Mouse (Mus musculus): ENCODE data around the gene Fhit.

DNA sequence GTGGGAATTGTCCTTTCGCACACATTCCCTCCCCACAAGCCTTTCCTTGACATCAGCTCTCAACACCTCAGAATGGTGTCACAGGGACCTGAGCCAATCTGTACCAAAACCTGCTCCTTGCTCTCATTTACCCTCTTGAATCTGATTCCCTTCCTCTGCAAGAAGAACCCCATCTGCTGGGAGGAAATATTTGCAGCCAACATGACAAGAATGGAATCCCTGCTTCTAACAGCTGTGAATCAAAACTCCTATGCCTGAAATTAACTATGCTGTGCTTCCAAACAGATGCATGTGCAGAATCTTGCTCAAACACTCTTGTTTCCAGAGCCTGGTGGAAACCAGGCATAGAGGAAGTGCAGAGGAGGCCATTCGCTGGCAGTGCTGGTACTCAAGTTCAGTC is 940.0 kb downstream of the Fhit start:
- no peak for TF ChIP-seq TAL1 (IDR thresholded peaks at IDR 0.05; ENCODE audit: low read length)
- TF ChIP-seq GATA1 (IDR thresholded peaks at IDR 0.05; ENCODE audit: low read length): no peak

Data from erythroblast, embryonic 14.5 days (primary cell).